Mouse (Mus musculus): Measurements from ENCODE around the gene Hist1h4f. TPM values are rescaled to one million over a fixed set of nuclear protein-coding genes. Genes with fewer than 3 reads are reported as not detected.
"Not testable (repeated sequence)": the region's sequence is repeated elsewhere in the genome, so short reads cannot be mapped to it uniquely, and the experiment has no call there.

Gene Hist1h4f
- polyA plus RNA-seq, 1 experiment from 2014 or later, result 0.95 TPM

GRCm38 (mm10) chr13:23537006-23537710 lies 14.3 kb downstream of the Hist1h4f start:
- Histone ChIP-seq H3K9me3 (replicated peaks) (no peaks in the 10 kb centered on the region), H3K27me3 (replicated peaks) (no peaks in the 10 kb centered on the region), H3K4me2 (peak overlapping the region; percentile 36; the same call in 1 of the 2 replicates), H3K4me1 (replicated peaks) (peaks cover 25% of the 10 kb centered on the region), H3K4me3 (no peak overlapping the region), H3K36me3 (no peaks in the 10 kb centered on the region), H3K9ac (no peak overlapping the region), H3K27ac (ENCODE audit: poor library complexity, severe bottlenecking) (no peak overlapping the region)
- ATAC-seq (ENCODE audit: insufficient number of reproducible peaks, low FRiP score), result no peak
- WGBS, result 78% methylated on average over 3 of the region's 3 CpGs

GRCm38 (mm10) chr13:23536076-23536822 lies 15.2 kb downstream of the Hist1h4f start:
- Histone ChIP-seq H3K27me3 (replicated peaks) (no peaks in the 10 kb centered on the region), H3K9me3 (replicated peaks) (no peaks in the 10 kb centered on the region), H3K36me3 (no peaks in the 10 kb centered on the region), H3K4me1 (replicated peaks) (peaks cover 24% of the 10 kb centered on the region), H3K9ac (peak overlapping the region; percentile 70), H3K27ac (ENCODE audit: poor library complexity, severe bottlenecking) (peak overlapping the region; percentile 51; the same call in 1 of the 2 replicates), H3K4me2 (peak overlapping the region; percentile 68), H3K4me3 (peak overlapping the region; percentile 43)
- 25% methylated on average over 7 of the region's 7 CpGs for WGBS
- no peak for ATAC-seq (ENCODE audit: insufficient number of reproducible peaks, low FRiP score)

- H3K4me3 ChIP-seq, result peak within 1 kb of the TSS; percentile 63
- H3K9me3 ChIP-seq (replicated peaks); H3K36me3 ChIP-seq; H3K27me3 ChIP-seq (replicated peaks): not testable (repeated sequence)
- peak within 1 kb of the TSS; percentile 76 for H3K9ac ChIP-seq
- peak within 1 kb of the TSS; percentile 80 for H3K4me2 ChIP-seq
- H3K27ac ChIP-seq (ENCODE audit: poor library complexity, severe bottlenecking), result peak within 1 kb of the TSS; percentile 86
- H3K4me1 ChIP-seq (replicated peaks), result peaks cover 24% of the 10 kb centered on the region
- WGBS, result under 1% methylated on average over 50 of the region's 62 CpGs
- peak; percentile 88 for ATAC-seq (ENCODE audit: insufficient number of reproducible peaks, low FRiP score)
Observed at GRCm38 (mm10) chr13:23535137-23536075, 16.0 kb downstream of the Hist1h4f start, which contains the start of gene Hist1h3g. Gene Hist1h3g, plus strand, starts transcription at chr13:23535422.

- H3K9me3 ChIP-seq (replicated peaks), result no peaks in the 10 kb centered on the region
- peak overlapping the region; percentile 86 for H3K27ac ChIP-seq (ENCODE audit: poor library complexity, severe bottlenecking)
- H3K4me3 ChIP-seq, result peak overlapping the region; percentile 63
- H3K9ac ChIP-seq, result peak overlapping the region; percentile 74
- no peaks in the 10 kb centered on the region for H3K27me3 ChIP-seq (replicated peaks)
- no peaks in the 10 kb centered on the region for H3K36me3 ChIP-seq
- peaks cover 24% of the 10 kb centered on the region for H3K4me1 ChIP-seq (replicated peaks)
- ATAC-seq (ENCODE audit: insufficient number of reproducible peaks, low FRiP score), result no peak
- peak overlapping the region; percentile 80 for H3K4me2 ChIP-seq
- 2% methylated on average over 15 of the region's 15 CpGs for WGBS
Observed at GRCm38 (mm10) chr13:23534368-23535131, 16.9 kb downstream of the Hist1h4f start.

- peaks cover 29% of the 10 kb centered on the region for H3K4me1 ChIP-seq (replicated peaks)
- H3K4me2 ChIP-seq, result peak within 1 kb of the TSS; percentile 80
- peak within 1 kb of the TSS; percentile 74 for H3K9ac ChIP-seq
- peak within 1 kb of the TSS; percentile 86 for H3K27ac ChIP-seq (ENCODE audit: poor library complexity, severe bottlenecking)
- peak; percentile 30; the same call in 1 of the 2 replicates for ATAC-seq (ENCODE audit: insufficient number of reproducible peaks, low FRiP score)
- peak within 1 kb of the TSS; percentile 63 for H3K4me3 ChIP-seq
- WGBS, result under 1% methylated on average over 31 of the region's 53 CpGs
- not testable (repeated sequence) for H3K36me3 ChIP-seq; H3K27me3 ChIP-seq (replicated peaks); H3K9me3 ChIP-seq (replicated peaks)
Observed at GRCm38 (mm10) chr13:23533560-23534367, 17.7 kb downstream of the Hist1h4f start, which contains the start of gene Hist1h2af. Gene Hist1h2af, plus strand, starts transcription at chr13:23533906.

GRCm38 (mm10) chr13:23532262-23533075 lies 19.0 kb downstream of the Hist1h4f start:
- WGBS, result 25% methylated on average over 9 of the region's 9 CpGs

GRCm38 (mm10) chr13:23530901-23531875 lies 20.3 kb downstream of the Hist1h4f start, which contains the start of gene Hist1h4h:
Gene Hist1h4h, plus strand, starts transcription at chr13:23531050.
- peak within 1 kb of the TSS; percentile 97 for H3K27ac ChIP-seq (ENCODE audit: poor library complexity, severe bottlenecking)
- H3K4me1 ChIP-seq (replicated peaks), result peaks cover 25% of the 10 kb centered on the region
- under 1% methylated on average over 61 of the region's 70 CpGs for WGBS
- H3K27me3 ChIP-seq (replicated peaks), result no peaks in the 10 kb centered on the region
- peak within 1 kb of the TSS; percentile 85 for H3K9ac ChIP-seq
- H3K36me3 ChIP-seq, result no peaks in the 10 kb centered on the region
- H3K9me3 ChIP-seq (replicated peaks), result no peaks in the 10 kb centered on the region
- peak within 1 kb of the TSS; percentile 63 for H3K4me3 ChIP-seq
- H3K4me2 ChIP-seq, result peak within 1 kb of the TSS; percentile 67
- ATAC-seq (ENCODE audit: insufficient number of reproducible peaks, low FRiP score), result peak; percentile 83

More at GRCm38 (mm10) chr13:23532262-23533075, 19.0 kb downstream of the Hist1h4f start:
- H3K9ac ChIP-seq, result peak overlapping the region; percentile 54; the same call in 1 of the 2 replicates
- H3K9me3 ChIP-seq (replicated peaks), result no peaks in the 10 kb centered on the region
- H3K36me3 ChIP-seq, result no peaks in the 10 kb centered on the region
- H3K4me2 ChIP-seq, result peak overlapping the region; percentile 80
- peaks cover 34% of the 10 kb centered on the region for H3K4me1 ChIP-seq (replicated peaks)
- no peak for ATAC-seq (ENCODE audit: insufficient number of reproducible peaks, low FRiP score)
- no peaks in the 10 kb centered on the region for H3K27me3 ChIP-seq (replicated peaks)
- H3K27ac ChIP-seq (ENCODE audit: poor library complexity, severe bottlenecking), result peak overlapping the region; percentile 97
- peak overlapping the region; percentile 63 for H3K4me3 ChIP-seq

GRCm38 (mm10) chr13:23530181-23530900 lies 21.1 kb downstream of the Hist1h4f start:
- Histone ChIP-seq H3K4me2 (peak overlapping the region; percentile 67), H3K9ac (peak overlapping the region; percentile 85), H3K36me3 (no peaks in the 10 kb centered on the region), H3K4me1 (replicated peaks) (peaks cover 27% of the 10 kb centered on the region), H3K4me3 (peak overlapping the region; percentile 63), H3K9me3 (replicated peaks) (no peaks in the 10 kb centered on the region), H3K27ac (ENCODE audit: poor library complexity, severe bottlenecking) (peak overlapping the region; percentile 97), H3K27me3 (replicated peaks) (no peaks in the 10 kb centered on the region)
- under 1% methylated on average over 20 of the region's 20 CpGs for WGBS
- no peak for ATAC-seq (ENCODE audit: insufficient number of reproducible peaks, low FRiP score)

Measured in heart, embryonic 12.5 days (tissue).